Mouse (Mus musculus): ENCODE results near the gene Pfas. TPM values are rescaled to one million over a fixed set of nuclear protein-coding genes. Genes with fewer than 3 reads are reported as not detected.

Gene Pfas
- polyA plus RNA-seq, 1 experiment from 2014 or later, result 18.5 TPM

GRCm38 (mm10) chr11:69037231-69038061, 29.2 kb upstream of the Pfas start:
- peak overlapping the region; percentile 71 for H3K4me3 ChIP-seq (replicated peaks)
- H3K27ac ChIP-seq (replicated peaks), result peak overlapping the region; percentile 79
- no peaks in the 10 kb centered on the region for H3K9me3 ChIP-seq (replicated peaks)
- H3K36me3 ChIP-seq (replicated peaks), result peaks cover 30% of the 10 kb centered on the region
- peak; percentile 35 for ATAC-seq (ENCODE audit: insufficient read depth)
- peak overlapping the region; percentile 88 for H3K4me2 ChIP-seq
- no peaks in the 10 kb centered on the region for H3K27me3 ChIP-seq
- peak overlapping the region; percentile 64 for H3K9ac ChIP-seq
- H3K4me1 ChIP-seq (replicated peaks), result peaks cover 60% of the 10 kb centered on the region
- under 1% methylated on average over 34 of the region's 34 CpGs for WGBS (ENCODE audit: insufficient replicate concordance)

GRCm38 (mm10) chr11:69036486-69037230, 28.4 kb upstream of the Pfas start:
- Histone ChIP-seq H3K9me3 (replicated peaks) (no peaks in the 10 kb centered on the region), H3K36me3 (replicated peaks) (peaks cover 36% of the 10 kb centered on the region), H3K9ac (peak overlapping the region; percentile 64), H3K4me3 (replicated peaks) (peak overlapping the region; percentile 71), H3K4me2 (peak overlapping the region; percentile 88), H3K27ac (replicated peaks) (peak overlapping the region; percentile 79), H3K4me1 (replicated peaks) (peaks cover 60% of the 10 kb centered on the region), H3K27me3 (no peaks in the 10 kb centered on the region)
- WGBS (ENCODE audit: insufficient replicate concordance), result 8% methylated on average over 20 of the region's 20 CpGs
- ATAC-seq (ENCODE audit: insufficient read depth), result peak; percentile 10; the same call in 1 of the 2 replicates

DNA sequence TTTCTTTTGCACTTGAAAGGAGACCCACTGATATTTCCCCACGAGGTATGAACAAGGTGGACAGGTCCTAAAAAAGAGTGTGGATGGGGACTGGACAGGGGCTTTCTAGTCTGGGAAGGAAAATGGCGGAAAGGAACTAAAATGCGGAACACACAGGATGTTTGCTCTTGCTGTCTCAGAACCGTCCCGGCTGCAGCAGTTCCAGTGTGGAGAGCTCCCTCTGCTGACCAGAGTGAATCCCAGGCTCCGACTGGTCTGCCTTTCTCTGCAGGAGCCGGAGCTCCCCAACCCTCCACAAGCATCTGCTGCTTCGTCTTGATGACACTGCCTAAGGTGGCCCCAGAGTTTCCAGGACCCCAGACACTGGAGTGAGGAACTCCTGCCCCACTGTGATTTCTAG, 27.6 kb upstream of the Pfas start:
- peak; percentile 17 for ATAC-seq (ENCODE audit: insufficient read depth)
- peaks cover 44% of the 10 kb centered on the region for H3K36me3 ChIP-seq (replicated peaks)
- H3K27me3 ChIP-seq, result no peaks in the 10 kb centered on the region
- H3K9ac ChIP-seq, result 0 out of 2 replicates have a peak overlapping the region, but pooled peaks have one; percentile 3
- peaks cover 56% of the 10 kb centered on the region for H3K4me1 ChIP-seq (replicated peaks)
- 5% methylated on average over 8 of the region's 8 CpGs for WGBS (ENCODE audit: insufficient replicate concordance)
- H3K27ac ChIP-seq (replicated peaks), result peak overlapping the region; percentile 45; the same call in 1 of the 2 replicates
- H3K4me2 ChIP-seq, result peak overlapping the region; percentile 88
- peak overlapping the region; percentile 71 for H3K4me3 ChIP-seq (replicated peaks)
- no peaks in the 10 kb centered on the region for H3K9me3 ChIP-seq (replicated peaks)

GRCm38 (mm10) chr11:69035411-69035810, 27.2 kb upstream of the Pfas start:
- H3K4me2 ChIP-seq, result peak overlapping the region; percentile 88
- ATAC-seq (ENCODE audit: insufficient read depth), result no peak
- H3K27me3 ChIP-seq, result no peaks in the 10 kb centered on the region
- peak overlapping the region; percentile 71; the same call in 1 of the 2 replicates for H3K4me3 ChIP-seq (replicated peaks)
- no peaks in the 10 kb centered on the region for H3K9me3 ChIP-seq (replicated peaks)
- H3K27ac ChIP-seq (replicated peaks), result peak overlapping the region; percentile 45; the same call in 1 of the 2 replicates
- peaks cover 48% of the 10 kb centered on the region for H3K36me3 ChIP-seq (replicated peaks)
- H3K9ac ChIP-seq, result no peak overlapping the region
- 78% methylated on average over 9 of the region's 9 CpGs for WGBS (ENCODE audit: insufficient replicate concordance)
- peaks cover 52% of the 10 kb centered on the region for H3K4me1 ChIP-seq (replicated peaks)

DNA sequence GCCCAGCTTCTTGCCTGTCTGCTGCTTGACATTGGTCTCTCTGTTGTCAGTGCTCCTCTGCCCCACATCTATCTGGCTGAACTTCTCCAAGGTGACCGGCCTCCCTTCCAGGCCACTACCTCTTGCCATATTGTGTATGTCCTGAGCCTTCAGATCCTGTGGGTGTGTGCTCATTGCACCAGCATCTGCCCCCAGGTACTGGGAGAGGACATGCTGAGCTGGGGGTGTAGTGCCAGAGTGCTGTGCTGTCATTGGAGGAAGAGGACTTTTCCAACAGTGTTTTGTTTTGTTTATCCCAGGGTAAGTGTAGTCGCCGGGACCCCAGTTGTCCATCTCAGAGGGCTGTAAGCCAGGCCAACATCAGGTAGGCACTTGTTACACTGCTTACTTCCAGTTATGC, 26.3 kb upstream of the Pfas start:
- Histone ChIP-seq H3K9me3 (replicated peaks) (no peaks in the 10 kb centered on the region), H3K27ac (replicated peaks) (no peak overlapping the region), H3K36me3 (replicated peaks) (peaks cover 56% of the 10 kb centered on the region), H3K27me3 (no peaks in the 10 kb centered on the region), H3K4me1 (replicated peaks) (peaks cover 45% of the 10 kb centered on the region), H3K9ac (no peak overlapping the region), H3K4me2 (no peak overlapping the region), H3K4me3 (replicated peaks) (no peak overlapping the region)
- 83% methylated on average over 3 of the region's 3 CpGs for WGBS (ENCODE audit: insufficient replicate concordance)
- no peak for ATAC-seq (ENCODE audit: insufficient read depth)

DNA sequence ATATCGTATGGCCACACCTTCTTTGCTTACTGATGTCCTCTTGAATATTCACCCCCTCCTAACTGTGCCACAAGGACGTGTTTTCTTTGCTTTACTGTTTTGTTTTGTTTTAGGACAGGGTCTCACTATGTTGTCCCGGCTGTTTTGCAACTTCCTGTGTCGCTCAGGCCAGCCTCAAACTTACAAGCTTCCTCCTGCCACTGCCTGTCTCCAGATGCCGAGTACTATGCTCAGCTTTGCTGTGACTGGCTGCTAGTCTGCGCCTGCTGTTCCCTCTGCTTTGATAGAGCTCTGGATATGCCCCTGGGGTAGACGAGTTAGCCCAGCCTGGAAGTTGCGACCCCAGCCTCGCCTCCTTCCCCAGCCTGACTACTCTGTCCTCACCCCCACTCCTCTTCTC, 25.3 kb upstream of the Pfas start:
- Histone ChIP-seq H3K27me3 (no peaks in the 10 kb centered on the region), H3K4me2 (no peak overlapping the region), H3K9me3 (replicated peaks) (no peaks in the 10 kb centered on the region), H3K36me3 (replicated peaks) (peaks cover 67% of the 10 kb centered on the region), H3K4me3 (replicated peaks) (no peak overlapping the region), H3K9ac (no peak overlapping the region), H3K4me1 (replicated peaks) (peaks cover 35% of the 10 kb centered on the region), H3K27ac (replicated peaks) (no peak overlapping the region; the same call in 1 of the 2 replicates)
- ATAC-seq (ENCODE audit: insufficient read depth), result no peak
- 64% methylated on average over 9 of the region's 9 CpGs for WGBS (ENCODE audit: insufficient replicate concordance)

DNA sequence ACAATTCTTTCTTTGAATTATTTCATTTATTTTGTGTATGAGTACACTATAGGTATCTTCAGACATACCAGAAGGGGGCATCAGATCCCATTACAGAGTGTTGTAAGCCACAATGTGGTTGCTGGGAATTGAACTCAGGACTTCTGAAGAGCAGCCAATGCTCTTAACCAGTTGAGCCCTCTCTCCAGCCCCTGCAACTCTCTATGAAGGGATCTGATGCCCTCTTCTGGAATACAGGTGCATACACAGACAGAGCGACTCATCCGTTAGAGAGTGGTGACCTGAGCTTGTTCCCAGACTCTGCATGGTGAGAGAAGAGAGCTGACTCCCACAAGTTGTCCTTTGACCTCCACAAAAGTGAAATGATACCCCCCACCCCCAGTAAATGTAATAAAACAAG, 20.5 kb upstream of the Pfas start:
- H3K4me3 ChIP-seq (replicated peaks), result no peak overlapping the region
- H3K36me3 ChIP-seq (replicated peaks), result peaks cover 96% of the 10 kb centered on the region
- 68% methylated on average over 2 of the region's 2 CpGs for WGBS (ENCODE audit: insufficient replicate concordance)
- no peak overlapping the region for H3K9ac ChIP-seq
- H3K4me2 ChIP-seq, result no peak overlapping the region
- H3K27me3 ChIP-seq, result no peaks in the 10 kb centered on the region
- no peak for ATAC-seq (ENCODE audit: insufficient read depth)
- H3K27ac ChIP-seq (replicated peaks), result no peak overlapping the region
- H3K4me1 ChIP-seq (replicated peaks), result 0 out of 2 replicates have a peak, but pooled peaks cover 1% of the 10 kb centered on the region
- no peaks in the 10 kb centered on the region for H3K9me3 ChIP-seq (replicated peaks)

GRCm38 (mm10) chr11:69026562-69026961, 18.3 kb upstream of the Pfas start:
- Histone ChIP-seq H3K27me3 (no peaks in the 10 kb centered on the region), H3K4me3 (replicated peaks) (no peak overlapping the region), H3K4me2 (no peak overlapping the region), H3K36me3 (replicated peaks) (peaks cover 100% of the 10 kb centered on the region), H3K27ac (replicated peaks) (no peak overlapping the region), H3K9me3 (replicated peaks) (no peaks in the 10 kb centered on the region), H3K9ac (no peak overlapping the region), H3K4me1 (replicated peaks) (no peaks in the 10 kb centered on the region)
- 82% methylated on average over 3 of the region's 3 CpGs for WGBS (ENCODE audit: insufficient replicate concordance)
- ATAC-seq (ENCODE audit: insufficient read depth), result no peak

DNA sequence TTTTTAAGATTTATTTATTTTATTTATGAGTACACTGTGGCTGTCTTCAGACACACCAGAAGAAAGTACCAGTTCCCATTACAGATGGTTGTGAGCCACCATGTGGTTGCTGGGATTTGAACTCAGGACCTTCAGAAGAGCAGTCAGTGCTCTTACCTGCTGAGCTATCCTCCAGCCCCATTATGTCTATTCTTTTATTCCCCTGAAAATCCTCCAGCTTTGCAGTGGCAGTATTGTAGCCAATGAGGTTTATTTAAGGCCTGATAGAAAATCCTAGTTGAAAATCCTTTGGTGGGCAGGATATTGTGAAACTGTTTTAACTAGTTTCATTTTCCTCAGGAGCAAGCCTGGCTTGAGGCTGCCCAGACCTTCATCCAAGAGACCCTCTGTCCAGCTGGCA, 12.4 kb upstream of the Pfas start:
- no peak overlapping the region for H3K4me3 ChIP-seq (replicated peaks)
- ATAC-seq (ENCODE audit: insufficient read depth), result no peak
- H3K27me3 ChIP-seq, result no peaks in the 10 kb centered on the region
- H3K27ac ChIP-seq (replicated peaks), result no peak overlapping the region
- peaks cover 24% of the 10 kb centered on the region for H3K4me1 ChIP-seq (replicated peaks)
- H3K9ac ChIP-seq, result no peak overlapping the region
- no peak overlapping the region for H3K4me2 ChIP-seq
- no peaks in the 10 kb centered on the region for H3K9me3 ChIP-seq (replicated peaks)
- H3K36me3 ChIP-seq (replicated peaks), result peaks cover 46% of the 10 kb centered on the region

DNA sequence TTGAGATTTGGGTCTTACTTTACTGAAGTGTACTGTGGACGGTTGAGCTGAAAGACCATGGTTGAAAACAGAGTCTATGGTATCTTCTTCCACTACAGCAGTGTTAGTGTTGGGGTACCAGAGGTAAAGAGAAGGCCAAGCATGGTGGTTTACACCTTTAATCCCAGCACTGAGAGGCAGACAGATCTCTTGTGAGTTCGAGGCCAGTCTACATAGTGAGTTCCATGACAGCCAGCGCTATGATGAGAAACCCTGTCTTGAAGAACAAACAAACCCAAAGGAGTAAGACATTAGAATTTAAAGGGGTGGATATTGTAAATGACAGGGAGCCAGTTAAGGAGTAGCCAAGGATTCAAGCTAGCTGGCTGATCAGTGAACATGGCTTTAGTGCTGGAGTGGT, 8.5 kb upstream of the Pfas start:
- Histone ChIP-seq H3K27me3 (no peaks in the 10 kb centered on the region), H3K4me2 (peak overlapping the region; percentile 80), H3K36me3 (replicated peaks) (peaks cover 7% of the 10 kb centered on the region), H3K27ac (replicated peaks) (peak overlapping the region; percentile 93), H3K9me3 (replicated peaks) (no peaks in the 10 kb centered on the region), H3K4me1 (replicated peaks) (peaks cover 52% of the 10 kb centered on the region), H3K4me3 (replicated peaks) (peak overlapping the region; percentile 77), H3K9ac (peak overlapping the region; percentile 74)
- WGBS (ENCODE audit: insufficient replicate concordance), result 52% methylated on average over 3 of the region's 3 CpGs
- ATAC-seq (ENCODE audit: insufficient read depth), result no peak

All from liver, embryonic 15.5 days (tissue).